Mouse (Mus musculus) spleen, adult 2 months (tissue): ENCODE data around the gene Mcrs1.

ENCODE experiments used
- CTCF ChIP-seq: fragments of 200-500 bp; IDR thresholded peaks from 2 replicates; pipeline ENCODE4 v1.5.1; 2011; ENCODE audit warnings: mild to moderate bottlenecking, inconsistent platforms; ENCODE audit not compliant: insufficient read depth, insufficient read length, insufficient replicate concordance; ENCODE audit errors: extremely low read depth
- POLR2A ChIP-seq: fragments of 200-500 bp; IDR thresholded peaks from 2 replicates; pipeline ENCODE4 v1.6.1; 2011; ENCODE audit warnings: low read depth, low read length, inconsistent platforms

DNA sequence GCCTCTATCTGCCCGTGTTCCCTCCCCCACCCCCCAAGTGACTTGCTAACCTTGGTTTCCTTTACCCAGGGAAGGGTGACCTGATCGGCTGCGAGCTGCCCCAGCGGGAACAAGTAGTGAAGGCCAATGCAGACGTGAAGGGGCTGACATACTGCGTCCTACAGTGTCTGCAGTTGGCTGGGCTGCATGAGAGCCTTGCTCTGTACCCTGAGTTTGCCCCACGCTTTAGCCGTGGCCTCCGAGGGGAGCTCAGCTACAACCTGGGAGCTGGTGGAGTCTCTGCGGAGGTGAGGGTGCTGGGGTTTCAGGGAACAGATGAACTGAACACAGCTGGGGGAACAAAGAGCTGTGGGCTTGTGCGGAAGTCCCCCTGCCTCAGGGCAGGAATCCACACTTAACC lies 13.8 kb downstream of the Mcrs1 start:
- no peak for TF ChIP-seq CTCF
- TF ChIP-seq POLR2A, result no peak
